Mouse (Mus musculus) monocyte, adult 59 days (primary cell): ENCODE results near the gene Kera. TPM values are rescaled to one million over a fixed set of nuclear protein-coding genes. Genes with fewer than 3 reads are reported as not detected.

Experiments used
- total RNA-seq, 2 experiments: library from RNA; stranded (reverse); gene quantifications; one replicate each; pipeline ENCODE4 v1.2.4; 2023

The Kera gene
- not detected for total RNA-seq

DNA sequence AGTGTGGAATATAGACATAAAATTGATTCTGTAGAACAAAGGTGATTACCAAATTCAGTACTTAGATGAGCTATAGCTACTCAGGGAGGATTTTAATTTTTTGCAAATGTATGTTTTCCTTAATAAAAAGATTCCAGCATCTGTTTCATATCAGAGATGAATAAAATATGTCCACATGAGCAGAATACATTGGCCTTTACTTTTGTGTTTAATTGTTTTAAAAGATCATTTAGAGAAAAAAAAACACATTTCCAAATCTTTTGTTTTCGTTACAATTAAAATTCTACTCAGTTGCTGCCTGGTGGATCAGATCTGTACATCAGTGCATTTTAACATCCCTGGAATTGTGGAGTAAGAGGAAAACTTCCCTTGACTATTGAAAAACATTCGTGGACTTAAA lies at the start of gene Kera:
Gene Kera (plus strand): TSS at position 301 of the 400 bp plus-strand sequence.

DNA sequence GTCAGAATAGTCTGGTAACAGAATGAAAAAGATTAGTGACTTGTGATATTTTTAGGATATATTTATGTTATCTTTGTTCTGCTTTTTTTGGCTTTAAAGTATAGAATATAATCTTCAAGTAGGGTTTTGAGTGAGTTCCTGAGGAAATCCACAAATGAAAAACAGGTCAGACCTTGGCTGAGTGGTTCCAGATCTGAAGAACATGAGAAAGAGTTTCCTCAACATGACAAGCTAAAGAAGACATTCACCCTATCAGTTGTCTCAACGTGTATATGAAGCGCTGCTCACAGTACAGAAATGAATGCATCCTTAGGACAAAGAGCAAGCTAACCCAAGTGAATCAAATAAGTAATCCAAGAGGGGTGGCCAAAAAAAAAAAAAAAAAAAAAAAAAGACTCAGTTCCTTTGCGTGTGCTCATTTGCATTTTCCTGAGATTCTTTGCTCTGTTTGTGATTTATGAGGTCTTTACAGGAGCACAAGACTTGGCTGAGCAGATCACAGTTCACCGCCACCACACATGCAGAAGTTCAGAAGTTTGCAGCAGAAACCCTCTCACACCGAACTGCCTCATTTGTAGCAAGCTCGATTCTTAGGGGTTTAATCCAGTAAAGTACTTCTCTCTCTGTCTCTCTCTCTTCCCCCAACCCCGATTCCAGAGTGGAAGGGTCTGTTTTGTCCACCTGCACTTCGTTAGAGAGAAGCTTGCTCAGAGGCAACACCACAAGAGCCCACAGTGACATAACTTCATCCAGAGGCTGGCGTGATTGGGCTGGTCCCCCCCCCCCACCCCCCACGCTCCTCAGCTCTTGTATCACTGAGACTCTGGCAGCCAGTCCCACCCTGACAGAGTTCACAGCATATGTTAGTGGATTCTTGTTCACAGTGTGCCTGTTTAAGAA lies 41.5 kb upstream of the Kera start, which contains the start of gene Lum:
Gene Lum (plus strand): TSS at position 172 of the 900 bp plus-strand sequence.

DNA sequence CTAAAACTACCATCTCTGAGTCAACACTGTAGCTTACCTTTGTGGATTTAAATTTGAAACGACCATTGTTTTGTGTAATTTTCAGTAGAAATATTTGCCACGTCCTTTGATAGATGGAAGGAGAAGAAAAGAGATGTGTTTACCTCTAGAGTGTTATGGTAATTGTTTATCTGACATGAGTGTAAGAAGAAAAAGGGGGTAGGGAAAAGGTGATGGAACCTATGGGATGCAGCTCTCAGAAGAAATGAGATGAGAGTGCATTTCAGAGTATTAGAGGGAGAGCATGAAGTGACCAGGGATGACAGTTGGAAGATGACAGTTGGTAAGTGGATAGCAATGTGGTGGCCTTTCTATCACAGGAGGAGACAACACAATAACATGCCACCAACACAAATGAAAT lies 37.1 kb downstream of the Kera start, which contains the start of gene Epyc:
Gene Epyc (plus strand): TSS at position 301 of the 400 bp plus-strand sequence.

Other genes with a start within 250 kb of the Kera start
- 1 to 10 TPM; 2.5 to 4.5 TPM for gene Dcn, start 127.3 kb upstream of the Kera start, total RNA-seq
- not detected for gene Lum, start 41.8 kb upstream of the Kera start, total RNA-seq
- gene Epyc, start 37.2 kb downstream of the Kera start, total RNA-seq = not detected
- gene Ccer1, start 86.2 kb downstream of the Kera start, total RNA-seq = not detected
- gene C030005K15Rik, start 119.9 kb downstream of the Kera start, total RNA-seq = not detected